Mouse (Mus musculus): ENCODE measurements at regions not wholly inside any gene's neighbourhood (a gene's known extent, or its start where the extent isn't known, plus 50 kb on each side); places are given as distances from the start of the nearest gene placed in this dataset.

- TF ChIP-seq POLR2A (IDR thresholded peaks at IDR 0.05; ENCODE audit: borderline replicate concordance, insufficient read depth, low read length) (no peak), CTCF (IDR thresholded peaks at IDR 0.05; ENCODE audit: borderline replicate concordance, insufficient read depth, low read depth, low read length) (no peak)
Measured at GRCm38 (mm10) chr14:78431931-78432330, 104.7 kb downstream of the Akap11 start.
